Mouse (Mus musculus): Measurements from ENCODE around the gene Fgf12.

GRCm38 (mm10) chr16:28497971-28498607, 254.8 kb downstream of the Fgf12 start:
- TF ChIP-seq POLR2A (IDR thresholded peaks at IDR 0.05; ENCODE audit: extremely low read depth, insufficient read depth, low read length), result no peak
- TF ChIP-seq CTCF (IDR thresholded peaks at IDR 0.05; ENCODE audit: low read depth, low read length), result no peak
